Mouse (Mus musculus): ENCODE data around the gene Babam2. TPM values are rescaled to one million over a fixed set of nuclear protein-coding genes. Genes with fewer than 3 reads are reported as not detected.

The Babam2 gene
- total RNA-seq, 2 experiments from 2014 or later = 31.2 to 32.1 TPM

GRCm38 (mm10) chr5:31916241-31916640, 218.8 kb downstream of the Babam2 start:
- intact Hi-C loops (cut with DNase I) = no loop called here
- DNase-seq (ENCODE audit: low spot score) = no peak

- intact Hi-C loops (cut with DNase I) = no loop called here
- DNase-seq (ENCODE audit: low spot score) = no peak
These were observed 221.1 kb downstream of the Babam2 start for GRCm38 (mm10) chr5:31918566-31918965.

- intact Hi-C loops (cut with DNase I) = no loop called here
- no peak for DNase-seq (ENCODE audit: low spot score)
These were observed 222.6 kb downstream of the Babam2 start for GRCm38 (mm10) chr5:31920129-31920528.

GRCm38 (mm10) chr5:31920890-31921289, 223.4 kb downstream of the Babam2 start:
- no peak for DNase-seq (ENCODE audit: low spot score)
- intact Hi-C loops (cut with DNase I) = no loop called here

- intact Hi-C loops (cut with DNase I) = no loop called here
- no peak for DNase-seq (ENCODE audit: low spot score)
These were observed 226.6 kb downstream of the Babam2 start for GRCm38 (mm10) chr5:31924075-31924474.

- no peak for DNase-seq (ENCODE audit: low spot score)
- intact Hi-C loops (cut with DNase I) = loop anchor here (1.0 to 5.0 kb wide), 3 partner anchors 211 to 364 kb away; partner anchors contain the start of gene Fosl2
These were observed 229.1 kb downstream of the Babam2 start for GRCm38 (mm10) chr5:31926551-31926950.

GRCm38 (mm10) chr5:31929007-31929406, 231.5 kb downstream of the Babam2 start:
- no peak for DNase-seq (ENCODE audit: low spot score)
- intact Hi-C loops (cut with DNase I) = loop anchor here (5.0 kb wide), 2 partner anchors 208 to 367 kb away; partner anchors contain the start of gene Fosl2

GRCm38 (mm10) chr5:31931127-31931625, 233.7 kb downstream of the Babam2 start:
- DNase-seq (ENCODE audit: low spot score) = no peak
- intact Hi-C loops (cut with DNase I) = no loop called here

GRCm38 (mm10) chr5:31931637-31932036, 234.2 kb downstream of the Babam2 start:
- intact Hi-C loops (cut with DNase I) = no loop called here
- no peak for DNase-seq (ENCODE audit: low spot score)

GRCm38 (mm10) chr5:31933296-31933695, 235.8 kb downstream of the Babam2 start:
- DNase-seq (ENCODE audit: low spot score) = no peak
- intact Hi-C loops (cut with DNase I) = no loop called here

- intact Hi-C loops (cut with DNase I) = no loop called here
- no peak for DNase-seq (ENCODE audit: low spot score)
These were observed 236.9 kb downstream of the Babam2 start for GRCm38 (mm10) chr5:31934397-31934796.

GRCm38 (mm10) chr5:31935936-31936335, 238.5 kb downstream of the Babam2 start:
- intact Hi-C loops (cut with DNase I) = no loop called here

GRCm38 (mm10) chr5:31936523-31936922, 239.0 kb downstream of the Babam2 start:
- intact Hi-C loops (cut with DNase I) = no loop called here
- no peak for DNase-seq (ENCODE audit: low spot score)

More at GRCm38 (mm10) chr5:31935936-31936335, 238.5 kb downstream of the Babam2 start:
- DNase-seq (ENCODE audit: low spot score) = no peak

- intact Hi-C loops (cut with DNase I) = no loop called here
These were observed 243.4 kb downstream of the Babam2 start for GRCm38 (mm10) chr5:31940876-31941275.

GRCm38 (mm10) chr5:31947185-31947584, 249.7 kb downstream of the Babam2 start:
- no peak for DNase-seq (ENCODE audit: low spot score)
- intact Hi-C loops (cut with DNase I) = no loop called here

More at GRCm38 (mm10) chr5:31940876-31941275, 243.4 kb downstream of the Babam2 start:
- no peak for DNase-seq (ENCODE audit: low spot score)

GRCm38 (mm10) chr5:31949389-31949788, 251.9 kb downstream of the Babam2 start:
- no peak for DNase-seq (ENCODE audit: low spot score)
- intact Hi-C loops (cut with DNase I) = no loop called here

GRCm38 (mm10) chr5:31950532-31950931, 253.0 kb downstream of the Babam2 start:
- no peak for DNase-seq (ENCODE audit: low spot score)
- intact Hi-C loops (cut with DNase I) = loop anchor here (5.0 kb wide), 1 partner anchor 82 kb away; no protein-coding TSS in a partner anchor

GRCm38 (mm10) chr5:31955184-31955583, 257.7 kb downstream of the Babam2 start:
- intact Hi-C loops (cut with DNase I) = no loop called here
- DNase-seq (ENCODE audit: low spot score) = no peak

- intact Hi-C loops (cut with DNase I) = no loop called here
- DNase-seq (ENCODE audit: low spot score) = no peak
These were observed 258.9 kb downstream of the Babam2 start for GRCm38 (mm10) chr5:31956336-31956735.

GRCm38 (mm10) chr5:31959886-31960285, 262.4 kb downstream of the Babam2 start:
- no peak for DNase-seq (ENCODE audit: low spot score)
- intact Hi-C loops (cut with DNase I) = no loop called here

GRCm38 (mm10) chr5:31961423-31961822, 263.9 kb downstream of the Babam2 start:
- no peak for DNase-seq (ENCODE audit: low spot score)
- intact Hi-C loops (cut with DNase I) = no loop called here

- intact Hi-C loops (cut with DNase I) = no loop called here
- no peak for DNase-seq (ENCODE audit: low spot score)
These were observed 264.9 kb downstream of the Babam2 start for GRCm38 (mm10) chr5:31962346-31962745.
